Mouse (Mus musculus): Measurements from ENCODE around the gene Gm45717.
A peak's percentile ranks its signal among the peaks of the same experiment; 100 is the strongest.
"Not testable (repeated sequence)": the region's sequence is repeated elsewhere in the genome, so short reads cannot be mapped to it uniquely, and the experiment has no call there.

Gm45717 gene

DNA sequence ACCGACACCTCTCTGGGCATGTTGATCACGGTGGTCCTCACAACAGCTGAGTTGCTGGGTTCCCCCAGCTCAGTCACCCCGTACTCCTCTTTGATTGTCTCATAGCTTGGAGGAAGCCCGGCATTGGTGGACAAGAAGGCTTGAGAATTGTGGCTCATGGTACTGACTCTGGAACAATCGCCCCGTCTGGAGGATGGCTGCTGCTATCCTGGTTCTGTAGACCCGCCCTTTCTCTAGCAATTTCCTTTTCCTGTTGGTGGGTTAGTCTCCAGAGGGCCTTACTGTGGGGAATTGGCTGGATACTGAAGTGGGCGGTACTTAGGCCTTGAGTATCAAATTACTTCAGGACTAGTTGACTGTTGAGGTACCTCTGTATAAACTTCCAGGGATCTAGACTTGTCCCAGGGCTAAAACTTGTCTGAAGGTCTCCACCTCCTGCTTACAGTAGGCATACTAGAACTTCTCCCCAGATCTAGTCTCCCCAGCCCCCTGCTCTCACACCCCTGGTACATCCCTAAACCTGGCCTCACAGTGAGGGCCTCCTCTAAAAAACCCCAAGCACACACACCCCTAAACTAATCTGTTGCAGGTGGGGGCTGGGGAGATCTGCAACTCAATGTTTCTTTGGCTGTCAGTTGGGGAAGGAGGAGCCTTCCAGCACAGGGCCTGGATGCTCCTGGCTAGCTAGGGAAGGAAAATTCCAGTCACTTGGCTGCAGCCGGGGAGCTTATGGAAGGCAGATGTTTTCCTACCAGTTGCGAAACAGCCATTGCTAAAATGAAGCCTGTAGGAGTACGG is at the start of gene Gm45717, which contains the start of gene Ifitm2:
Gene Gm45717 (minus strand): TSS at position 180 of the 798 bp plus-strand sequence.
Gene Ifitm2 (minus strand): TSS at position 230 of the 798 bp plus-strand sequence.
- peak in 1 of 2 experiments; percentile 70 for DNase-seq (ENCODE audit: low spot score in 2 of 2)

DNA sequence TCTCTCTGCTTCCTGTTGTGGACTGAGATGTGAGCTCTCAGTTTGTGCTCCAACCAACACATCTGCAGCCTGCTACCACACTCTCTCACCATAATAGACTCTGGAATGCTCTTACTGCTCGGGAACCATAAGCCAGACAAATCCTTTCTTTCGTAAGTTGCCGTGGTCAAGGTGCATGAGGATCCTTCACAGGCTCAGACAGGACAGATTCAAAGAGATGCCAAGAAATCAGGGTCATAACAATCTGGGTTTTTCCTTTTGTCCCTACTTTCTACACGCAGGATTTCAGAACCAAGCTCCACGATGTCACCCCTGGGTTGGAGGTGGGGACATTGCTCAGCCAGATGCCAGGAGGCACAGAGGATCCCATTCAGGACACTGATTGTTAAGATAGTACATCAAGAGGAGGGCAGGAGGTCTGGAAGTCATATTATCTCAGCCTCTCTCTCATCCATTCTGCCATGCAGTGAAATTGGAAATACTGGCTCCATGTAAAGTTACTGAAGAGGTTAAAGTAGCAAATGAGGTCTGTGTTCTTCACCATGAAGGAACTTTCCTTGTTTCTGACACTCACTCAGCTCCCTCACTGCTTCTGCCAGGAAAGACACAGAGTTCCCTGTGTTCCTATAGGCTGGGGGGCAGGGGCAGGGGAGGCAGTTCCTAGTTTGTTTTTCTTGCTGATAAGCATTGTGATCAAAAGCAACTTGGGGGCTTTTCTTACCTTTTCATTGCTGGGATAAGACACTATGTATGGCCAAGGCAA is 47.7 kb upstream of the Gm45717 start:
- no peak for DNase-seq (ENCODE audit: low spot score in 2 of 2)

DNA sequence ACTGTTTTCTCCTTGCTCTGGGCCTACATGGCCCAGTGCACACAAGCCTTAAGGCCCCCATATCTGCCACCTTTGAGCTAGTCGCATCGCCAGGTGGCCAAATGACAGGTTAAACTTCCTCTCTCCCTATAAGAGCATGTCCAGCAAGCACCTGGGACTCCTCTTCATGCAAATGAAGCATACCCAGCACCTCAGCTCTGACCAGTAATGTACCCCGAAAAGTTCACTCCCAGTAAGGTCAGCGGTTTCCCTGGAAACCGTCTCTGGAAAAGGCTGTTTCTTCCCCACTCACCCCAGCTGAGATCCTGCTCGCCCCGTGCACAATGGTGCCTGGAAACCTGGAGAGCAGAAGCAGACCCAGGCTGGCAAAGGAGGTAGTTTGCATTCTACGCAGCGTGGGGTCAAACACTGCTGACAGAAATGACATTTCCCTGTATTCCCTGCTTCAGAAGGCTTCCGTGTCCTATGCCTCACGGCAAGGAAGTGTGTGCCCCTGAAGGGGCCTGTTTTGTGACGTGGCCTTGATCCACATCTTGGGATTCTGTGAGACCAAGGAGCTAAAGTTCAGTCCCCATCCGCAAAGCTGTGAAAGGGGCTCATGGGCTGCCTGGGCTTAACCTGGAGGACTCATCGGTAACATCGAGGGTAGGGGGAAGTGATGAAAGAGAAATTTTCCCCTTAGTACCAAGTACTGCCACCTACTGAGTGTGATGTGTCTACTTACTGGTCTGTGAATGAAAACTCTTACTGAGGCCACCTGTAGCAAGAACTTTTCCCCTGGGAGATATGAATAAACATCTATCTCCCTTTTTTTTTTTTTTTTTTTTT is 45.4 kb upstream of the Gm45717 start:
- no peak for DNase-seq (ENCODE audit: low spot score in 2 of 2)

DNA sequence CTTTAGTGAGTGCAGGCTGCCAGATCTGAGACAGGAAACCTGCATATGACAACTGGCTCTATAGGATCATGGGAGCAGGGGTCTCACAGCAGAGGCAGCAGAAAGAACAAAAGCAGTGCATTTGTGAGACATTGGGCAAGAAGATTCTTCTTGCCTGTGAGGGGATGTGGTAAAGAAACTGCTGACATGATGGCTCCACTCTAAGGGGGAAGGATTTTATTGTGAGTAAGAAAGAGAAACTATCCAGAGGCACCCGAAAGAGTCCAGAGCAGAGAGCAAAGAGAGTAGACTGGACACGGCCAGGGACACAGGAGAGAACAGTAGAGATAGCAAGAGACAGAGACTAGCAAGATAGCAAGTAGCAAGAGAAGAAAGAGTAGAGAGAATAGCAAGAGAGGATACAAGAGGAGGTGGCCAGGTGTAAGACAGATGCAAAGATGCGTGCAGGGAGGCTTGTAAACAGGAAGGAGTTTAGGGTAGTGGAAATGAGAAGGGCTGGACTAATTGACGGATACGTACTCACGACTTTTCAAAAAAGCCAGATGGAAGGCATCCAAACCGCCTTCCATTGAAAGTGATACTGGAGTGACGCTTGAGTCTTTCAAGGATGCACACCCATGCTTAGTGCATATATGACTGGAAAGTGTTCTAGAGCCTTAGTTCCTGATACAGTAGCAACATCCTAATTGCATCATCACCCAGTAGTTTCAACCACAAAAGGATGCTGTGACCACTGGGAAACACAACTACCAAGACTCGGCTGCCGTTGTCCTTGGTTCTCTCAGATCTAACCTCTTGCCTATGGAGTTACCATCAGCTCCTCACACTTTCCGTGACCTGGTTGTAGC is 43.3 kb upstream of the Gm45717 start:
- no peak for DNase-seq (ENCODE audit: low spot score in 2 of 2)

DNA sequence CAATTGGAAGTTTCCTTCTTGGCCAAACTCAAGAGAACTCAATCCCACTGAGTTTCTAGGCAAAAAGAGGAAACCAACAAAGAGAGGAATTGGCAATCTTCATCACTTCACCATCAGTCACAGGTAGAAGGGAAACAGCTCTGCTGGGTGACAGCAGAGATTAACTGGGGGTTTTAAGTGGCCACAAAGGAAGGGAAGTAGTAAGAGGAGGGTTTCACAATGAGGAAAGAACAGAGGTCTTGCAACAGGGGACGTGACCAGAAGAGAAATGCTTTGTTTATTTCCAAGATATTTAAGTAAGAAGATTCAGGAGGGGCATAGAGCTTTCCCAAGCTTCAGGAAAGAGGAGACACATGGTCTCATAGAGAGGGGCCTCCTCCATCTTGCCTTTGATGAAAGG is 42.1 kb upstream of the Gm45717 start:
- DNase-seq (ENCODE audit: low spot score in 2 of 2), result no peak

DNA sequence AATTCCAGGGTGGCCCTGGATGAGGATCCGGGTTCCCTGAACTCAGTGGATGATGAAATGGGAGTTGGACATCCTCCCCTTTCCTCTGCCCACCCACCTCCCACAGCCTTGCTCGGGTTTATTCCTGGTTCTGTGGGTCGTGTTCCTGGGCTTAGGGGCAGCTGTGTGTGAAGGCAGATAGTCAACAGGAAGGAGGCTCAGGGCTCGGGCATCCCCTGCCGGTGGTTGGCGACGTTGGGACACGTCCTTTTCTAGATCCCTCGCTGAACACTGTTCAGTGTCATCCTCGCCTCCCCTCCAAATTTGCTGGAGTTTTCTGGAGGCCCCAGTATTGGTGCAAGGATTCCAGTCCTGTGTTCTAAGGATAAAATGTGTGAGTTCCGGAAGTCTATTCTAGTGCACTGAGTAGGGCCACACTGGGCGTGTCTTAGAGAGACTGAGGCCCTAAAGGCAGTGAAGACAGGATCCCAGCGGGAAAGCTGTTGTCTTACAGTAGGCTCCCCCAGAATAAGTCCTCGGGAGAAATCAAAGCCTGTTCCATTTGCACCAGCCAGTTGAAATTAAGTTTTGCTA is 35.5 kb upstream of the Gm45717 start:
- DNase-seq (ENCODE audit: low spot score in 2 of 2), result no peak

DNA sequence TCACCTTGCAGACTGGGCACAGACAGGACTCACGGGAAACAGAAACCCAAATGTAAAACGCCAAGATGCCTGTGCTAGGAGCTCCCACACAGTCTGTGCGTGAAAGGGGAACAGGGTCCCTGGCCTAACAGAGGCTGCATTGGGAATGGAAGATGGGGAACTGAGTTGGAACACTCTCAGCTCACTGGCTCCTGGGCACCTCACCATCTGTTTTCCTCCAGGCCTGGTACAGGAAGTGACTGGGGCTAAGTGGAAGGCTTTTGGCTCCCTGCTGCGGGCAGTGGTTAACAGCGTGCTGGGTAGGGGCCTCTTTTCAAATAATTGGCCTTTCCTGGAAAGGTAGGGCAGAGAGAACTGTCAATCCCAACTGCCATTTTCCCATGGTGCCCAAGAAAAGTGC is 34.9 kb upstream of the Gm45717 start:
- DNase-seq (ENCODE audit: low spot score in 2 of 2), result no peak

DNA sequence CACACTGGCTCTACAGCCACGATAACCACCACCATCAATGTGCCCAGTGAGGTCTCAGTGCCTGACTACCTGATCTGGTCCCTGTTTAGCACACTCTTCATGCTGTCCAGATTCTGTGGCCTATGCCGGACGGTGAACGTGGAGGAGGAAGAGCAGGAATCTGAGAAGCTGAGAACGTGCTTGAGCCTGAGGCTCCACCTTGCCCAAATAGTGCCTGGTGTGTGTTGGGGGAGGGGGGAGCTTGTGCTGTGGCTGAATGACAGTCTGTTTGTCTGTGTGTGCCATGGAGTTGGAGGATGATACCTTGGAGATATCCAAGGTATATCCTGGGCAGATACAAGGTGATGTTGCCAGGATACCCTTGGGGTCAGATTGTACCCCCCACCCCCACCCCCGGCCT is 34.4 kb upstream of the Gm45717 start:
- DNase-seq (ENCODE audit: low spot score in 2 of 2), result no peak

DNA sequence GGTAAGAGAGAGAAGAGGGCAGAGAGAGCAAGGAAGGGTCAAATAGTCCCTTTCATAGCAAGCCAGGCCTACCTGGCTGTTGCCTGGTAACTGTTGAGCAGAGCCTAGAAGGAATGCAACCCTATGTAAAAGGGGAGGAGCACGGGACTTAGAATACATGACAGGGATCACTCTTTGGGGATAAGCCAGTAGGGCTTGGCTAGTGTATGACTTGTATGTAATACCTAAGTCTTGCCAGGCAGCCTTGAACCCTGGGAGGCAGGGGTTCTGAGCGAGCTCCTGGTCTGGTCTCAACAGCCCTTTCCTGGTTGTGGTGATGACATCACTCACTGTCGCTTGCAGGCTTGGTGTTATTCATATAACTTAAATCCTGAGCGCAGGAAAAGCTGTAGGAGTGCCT is 33.3 kb upstream of the Gm45717 start:
- DNase-seq (ENCODE audit: low spot score in 2 of 2), result no peak

DNA sequence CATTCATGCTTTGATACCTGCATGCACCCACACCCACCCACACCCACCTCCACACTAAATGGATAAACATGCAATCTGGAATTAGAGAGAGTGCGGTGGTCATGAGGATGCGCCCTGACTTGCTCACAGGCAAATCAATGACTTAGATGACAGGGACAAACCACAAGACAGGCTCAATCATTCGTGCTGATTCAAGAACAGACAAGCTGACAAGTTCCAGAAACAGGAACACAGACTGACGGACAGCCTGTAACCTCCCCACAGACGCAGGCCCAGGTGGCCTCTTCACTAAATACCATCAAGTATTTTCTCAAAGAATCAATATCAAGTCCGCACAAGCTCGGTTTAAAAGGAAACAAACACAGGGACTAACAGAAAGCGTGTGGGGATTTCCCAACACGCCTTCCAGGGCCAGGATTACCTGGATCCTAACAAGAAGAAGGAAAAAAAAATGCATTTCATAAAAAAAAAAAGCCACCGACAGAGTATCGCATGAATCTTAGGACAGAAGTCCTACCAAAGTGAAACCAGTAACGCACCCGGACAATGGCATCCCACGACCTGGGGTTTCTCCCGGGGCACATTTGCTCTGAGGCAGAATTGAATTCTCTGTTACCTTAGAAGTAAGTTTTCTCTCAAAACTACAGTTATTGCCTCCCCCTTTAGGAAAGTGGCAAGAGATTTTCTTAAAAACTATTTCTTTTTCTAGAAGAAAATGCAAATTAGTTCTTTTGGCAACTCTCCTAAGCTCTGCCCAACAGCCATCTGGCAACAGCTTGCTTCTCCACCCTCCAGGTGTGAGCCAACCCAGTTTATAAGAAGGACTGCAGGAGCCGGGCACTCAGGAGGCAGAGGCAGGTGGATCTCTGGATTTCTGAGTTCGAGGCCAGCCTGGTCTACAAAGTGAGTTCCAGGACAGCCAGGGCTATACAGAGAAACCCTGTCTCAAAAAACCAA is 31.7 kb upstream of the Gm45717 start:
- peak in 1 of 2 experiments; percentile 57 for DNase-seq (ENCODE audit: low spot score in 2 of 2)

DNA sequence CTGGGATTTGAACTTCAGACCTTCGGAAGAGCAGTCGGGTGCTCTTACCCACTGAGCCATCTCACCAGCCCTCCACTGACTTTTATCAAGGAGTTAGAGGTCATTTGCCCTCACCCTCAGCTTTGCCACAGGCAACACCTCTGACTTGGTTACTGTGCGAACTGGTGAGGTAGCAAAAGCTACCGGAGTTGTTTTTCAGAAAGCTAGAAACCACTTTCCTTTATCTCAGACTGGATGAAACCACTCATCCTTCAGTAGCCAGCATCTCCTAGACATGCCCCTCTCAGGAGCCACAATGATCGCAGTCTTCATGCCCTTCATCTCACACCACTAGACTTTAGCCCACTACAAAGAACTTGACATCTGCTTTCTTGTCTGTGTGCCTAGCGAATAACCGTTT is 27.2 kb upstream of the Gm45717 start:
- no peak for DNase-seq (ENCODE audit: low spot score in 2 of 2)

DNA sequence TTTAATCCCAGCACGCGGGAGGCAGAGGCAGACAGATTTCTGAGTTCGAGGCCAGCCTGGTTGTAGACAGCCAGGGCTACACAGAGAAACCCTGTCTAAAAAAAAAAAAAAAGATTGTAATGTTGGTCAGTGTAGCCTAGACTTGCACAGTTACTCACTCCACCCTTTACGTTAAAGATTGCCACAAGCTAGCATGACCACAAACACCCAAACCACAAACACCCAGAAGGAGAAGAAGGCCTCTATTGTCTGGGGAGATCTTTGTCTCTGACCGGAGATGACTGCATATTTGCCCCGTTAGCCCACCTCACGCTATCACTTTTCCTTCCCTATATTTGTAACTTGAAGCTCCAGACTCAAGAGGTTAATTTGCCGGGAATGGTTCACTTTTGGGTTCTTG is 26.0 kb upstream of the Gm45717 start:
- no peak for DNase-seq (ENCODE audit: low spot score in 2 of 2)

DNA sequence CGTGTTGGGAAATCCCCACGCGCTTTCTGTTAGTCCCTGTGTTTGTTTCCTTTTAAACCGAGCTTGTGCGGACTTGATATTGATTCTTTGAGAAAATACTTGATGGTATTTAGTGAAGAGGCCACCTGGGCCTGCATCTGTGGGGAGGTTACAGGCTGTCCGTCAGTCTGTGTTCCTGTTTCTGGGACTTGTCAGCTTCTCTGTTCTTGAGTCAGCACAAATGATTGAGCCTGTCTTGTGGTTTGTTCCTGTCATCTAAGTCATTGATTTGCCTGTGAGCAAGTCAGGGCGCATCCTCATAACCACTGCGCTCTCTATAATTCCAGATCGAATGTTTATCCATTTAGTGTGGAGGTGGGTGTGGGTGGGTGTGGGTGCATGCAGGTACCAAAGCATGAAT is 21.0 kb upstream of the Gm45717 start:
- DNase-seq (ENCODE audit: low spot score in 2 of 2), result not testable (repeated sequence)

DNA sequence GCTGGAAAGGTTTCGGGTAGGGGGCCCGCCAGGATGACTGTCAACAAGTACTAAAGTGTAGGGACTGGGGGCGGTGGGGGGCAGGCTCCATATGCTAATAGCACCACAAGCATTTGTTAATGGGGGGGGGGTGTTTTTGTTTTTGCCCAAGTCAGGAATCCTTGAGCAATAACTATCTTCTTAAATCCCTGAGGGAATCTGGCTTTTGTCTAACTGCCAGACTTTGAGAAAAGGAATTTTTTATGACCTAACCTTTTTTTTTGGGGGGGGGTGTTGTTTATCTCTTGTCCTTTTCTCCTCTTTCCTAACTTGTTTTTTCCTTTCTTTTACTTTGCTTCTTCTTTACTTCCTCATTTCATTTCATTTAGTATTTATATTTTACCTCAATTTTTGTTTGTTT is 19.7 kb upstream of the Gm45717 start:
- no peak for DNase-seq (ENCODE audit: low spot score in 2 of 2)

DNA sequence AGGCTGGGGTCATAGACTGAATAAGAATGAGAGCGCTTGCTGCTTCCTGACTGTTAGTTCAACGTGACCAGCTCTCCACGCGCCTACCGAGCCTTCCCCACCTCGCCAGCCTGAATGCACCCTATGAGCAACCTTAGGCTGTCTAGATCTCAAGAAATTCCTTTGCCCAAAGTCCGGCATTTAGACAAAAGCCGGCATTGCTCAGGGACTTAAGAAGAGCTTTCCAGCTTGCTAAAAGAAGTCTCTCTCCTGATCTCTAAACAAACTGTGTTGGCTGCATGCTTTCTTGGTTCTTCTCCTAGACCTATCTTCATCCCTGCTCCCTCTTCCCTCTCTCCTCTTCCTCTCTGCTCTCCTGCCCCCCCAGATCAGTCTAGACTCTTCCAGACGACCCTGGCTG is 19.2 kb upstream of the Gm45717 start:
- DNase-seq (ENCODE audit: low spot score in 2 of 2), result no peak

DNA sequence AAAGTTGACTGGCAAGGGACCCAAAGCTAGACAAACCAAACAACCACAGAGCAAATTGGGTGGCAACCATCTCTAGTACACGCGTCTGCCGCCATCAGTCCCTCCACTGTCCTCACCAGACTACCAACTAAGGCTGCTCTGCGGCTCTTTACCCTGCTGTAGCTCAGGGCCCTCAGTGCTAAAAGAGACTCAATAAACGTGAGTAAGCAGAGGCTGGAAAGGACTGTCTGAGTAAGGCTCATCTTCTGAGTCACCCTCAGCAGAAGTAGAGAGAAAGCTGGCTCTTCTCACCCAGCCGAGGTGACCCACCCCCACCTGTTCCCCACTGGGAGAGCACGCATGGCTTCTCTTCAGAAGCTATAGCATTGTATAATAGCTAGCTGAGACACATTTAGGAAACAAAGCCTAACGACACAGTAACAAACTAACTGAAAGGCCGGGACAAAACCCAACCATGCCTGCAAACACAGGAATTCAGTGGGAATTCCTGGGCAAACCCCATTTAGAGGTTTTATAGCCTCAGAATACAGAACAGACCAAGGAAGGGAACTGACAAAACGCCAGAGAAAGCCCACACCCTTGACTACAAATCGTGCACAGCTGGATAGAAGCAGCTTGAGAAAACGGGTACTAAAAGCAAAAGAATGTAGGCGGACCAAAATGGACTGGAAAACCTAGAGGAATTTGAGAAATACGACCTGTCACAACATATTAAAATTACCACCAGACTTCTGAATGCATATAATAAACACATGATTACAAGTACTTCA is 17.8 kb upstream of the Gm45717 start:
- DNase-seq (ENCODE audit: low spot score in 2 of 2), result no peak

DNA sequence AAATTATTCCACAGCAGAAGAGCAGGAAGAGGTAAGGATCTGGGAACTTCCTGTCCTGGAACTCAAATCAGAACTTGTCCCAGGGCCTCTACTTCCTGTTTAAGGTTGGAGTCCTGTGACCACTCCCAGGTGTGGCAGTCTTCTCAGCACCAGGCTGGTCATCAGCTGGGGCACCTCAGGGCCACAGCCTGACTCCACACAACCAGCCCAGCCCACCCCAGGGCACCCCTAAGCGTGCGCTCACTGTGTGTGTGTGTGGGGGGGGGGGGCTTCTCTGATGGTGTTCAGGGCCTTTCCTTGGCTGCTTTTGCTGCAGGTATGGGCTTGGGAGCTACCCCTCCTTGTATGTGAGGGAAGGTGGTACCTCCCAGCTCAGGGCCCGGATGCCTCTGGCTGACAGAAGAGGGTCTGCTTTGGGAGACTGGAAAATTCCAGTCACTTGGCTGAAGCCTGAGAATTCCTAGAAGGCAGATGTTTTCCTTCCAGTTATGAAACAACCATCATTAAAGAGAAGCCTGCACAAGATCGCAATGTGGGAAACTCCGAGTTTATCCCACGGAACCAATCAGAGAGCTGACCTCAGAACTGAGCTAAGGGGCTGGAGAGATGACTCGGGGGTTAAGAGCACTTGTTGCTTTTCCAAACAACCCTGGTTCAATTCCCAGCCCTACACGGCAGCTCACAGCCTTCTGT is 15.9 kb upstream of the Gm45717 start:
- DNase-seq (ENCODE audit: low spot score in 2 of 2), result no peak

DNA sequence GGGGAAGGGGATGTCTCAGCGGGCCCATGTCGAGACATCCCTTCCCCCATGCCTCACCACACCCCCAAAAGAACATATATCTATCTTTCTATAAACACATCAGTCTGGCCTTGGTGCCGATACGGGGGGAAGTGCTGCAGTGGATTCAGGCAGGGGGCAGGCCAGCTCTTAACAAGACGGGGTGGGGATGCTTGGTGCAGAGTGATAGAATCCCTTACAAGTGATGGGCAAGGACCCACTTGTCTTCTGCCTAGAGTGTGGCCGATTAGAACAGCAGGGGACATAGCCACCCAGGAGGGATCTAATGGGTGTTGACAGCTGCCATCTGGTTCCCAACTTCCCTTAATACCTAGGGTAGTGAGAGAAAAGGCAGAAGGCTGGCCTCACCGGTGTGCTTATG is 15.2 kb upstream of the Gm45717 start:
- DNase-seq (ENCODE audit: low spot score in 2 of 2), result no peak

All from left cerebral cortex, adult 9 months (tissue).